Mouse (Mus musculus) bone marrow, adult 2 months (tissue): Measurements from ENCODE around the gene Slc41a2. TPM values are rescaled to one million over a fixed set of nuclear protein-coding genes. Genes with fewer than 3 reads are reported as not detected.

Source experiments
- H3K27ac ChIP-seq: fragments of 200-500 bp; 2 replicates; pipeline ENCODE4 v1.5.1; 2012; ENCODE audit warnings: low read depth, mild to moderate bottlenecking, control low read depth, inconsistent platforms, low read length; ENCODE audit not compliant: control insufficient read depth, poor library complexity, insufficient read depth
- H3K4me1 ChIP-seq: fragments of 200-500 bp; 2 replicates; pipeline ENCODE4 v1.6.1; 2011; ENCODE audit warnings: low read length; ENCODE audit not compliant: control insufficient read depth, insufficient read depth
- H3K4me3 ChIP-seq: fragments of 200-500 bp; replicated peaks from 2 replicates; pipeline ENCODE3; 2011; ENCODE audit warnings: mild to moderate bottlenecking, low read depth, low read length, control low read depth; ENCODE audit not compliant: control insufficient read depth
- CTCF ChIP-seq: fragments of 200-500 bp; IDR thresholded peaks from 2 replicates; pipeline ENCODE4 v1.5.1; 2011; ENCODE audit warnings: low read length, control low read depth; ENCODE audit not compliant: control insufficient read depth, insufficient read depth
- POLR2A ChIP-seq: fragments of 200-500 bp; IDR thresholded peaks from 2 replicates; pipeline ENCODE4 v1.6.1; 2011; ENCODE audit warnings: low read depth, mild to moderate bottlenecking, control low read depth, low read length, borderline replicate concordance; ENCODE audit not compliant: control insufficient read depth
- WGBS: fragments of 180-500 bp; shearing (Covaris S2); methylation state at CpG from one replicate; pipeline ENCODE4 v1.1.7; 2018; 5-methylcytosine and 5-hydroxymethylcytosine counted together
- polyA plus RNA-seq: library from polyadenylated mRNA; stranded (reverse); fragments of >200 nt; gene quantifications from 2 replicates; pipeline ENCODE4 v1.2.4, GENCODE M21; 2011; ENCODE audit warnings: low replicate concordance; ENCODE audit not compliant: missing spikeins, insufficient read depth, insufficient read length

Slc41a2 gene
- polyA plus RNA-seq, 1 experiment = 2.0 TPM

GRCm38 (mm10) chr10:83345693-83346358, 8.1 kb upstream of the Slc41a2 start:
- Histone ChIP-seq H3K4me3 (no peak overlapping the region), H3K27ac (no peak overlapping the region), H3K4me1 (no peaks in the 10 kb centered on the region)
- 69% methylated on average over 7 of the region's 7 CpGs for WGBS
- no peak for TF ChIP-seq POLR2A
- TF ChIP-seq CTCF = no peak

DNA sequence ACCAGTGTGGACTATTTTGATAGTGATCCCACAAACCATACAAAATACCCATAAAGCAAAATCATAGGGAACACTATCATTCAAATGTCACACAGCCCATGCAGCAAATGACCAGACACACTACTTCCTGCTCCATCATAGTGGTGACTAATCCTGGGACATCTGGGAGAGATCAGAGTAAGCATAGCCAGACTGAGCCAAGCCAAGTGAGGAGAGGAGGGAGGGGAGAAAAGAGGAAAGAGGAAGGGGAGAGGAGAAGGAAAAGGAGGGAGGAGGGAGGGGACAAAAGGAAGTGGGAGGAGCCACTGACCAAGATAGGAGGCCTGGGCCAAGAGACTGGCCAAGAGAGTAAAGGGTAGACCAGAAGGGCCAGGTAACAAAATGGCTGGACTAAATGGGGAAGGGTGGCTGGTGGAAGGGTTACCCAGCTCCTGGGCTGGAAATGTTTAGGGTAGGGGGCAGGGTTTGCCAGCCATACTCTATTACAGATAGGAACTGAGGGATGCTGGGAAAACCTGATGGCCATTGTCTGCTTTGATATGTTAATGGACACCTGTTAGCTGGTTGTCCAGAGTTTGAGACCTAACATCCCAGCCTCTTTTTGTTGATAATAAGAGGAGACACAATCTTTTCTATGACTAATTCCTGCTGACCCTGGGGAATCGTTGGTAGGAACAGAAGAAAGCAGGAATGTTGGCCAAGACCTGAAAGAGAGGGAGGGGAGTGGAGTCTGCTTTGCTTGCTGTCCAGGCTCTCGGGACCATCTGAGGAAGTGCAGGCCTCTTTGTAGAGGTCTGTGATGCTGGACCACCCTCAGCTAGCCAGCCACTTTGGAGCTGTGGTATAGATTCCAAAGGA, 6.4 kb upstream of the Slc41a2 start:
- no peak overlapping the region for H3K27ac ChIP-seq
- TF ChIP-seq CTCF (no peak), POLR2A (no peak)
- 70% methylated on average over 2 of the region's 2 CpGs for WGBS

GRCm38 (mm10) chr10:83343171-83343570, 5.5 kb upstream of the Slc41a2 start:
- Histone ChIP-seq H3K27ac (no peak overlapping the region), H3K4me3 (no peak overlapping the region), H3K4me1 (no peaks in the 10 kb centered on the region)
- TF ChIP-seq POLR2A (no peak), CTCF (no peak)
- WGBS = 44% methylated on average over 5 of the region's 5 CpGs

More for the DNA sequence above, 6.4 kb upstream of the Slc41a2 start:
- no peak overlapping the region for H3K4me3 ChIP-seq
- H3K4me1 ChIP-seq = no peaks in the 10 kb centered on the region

DNA sequence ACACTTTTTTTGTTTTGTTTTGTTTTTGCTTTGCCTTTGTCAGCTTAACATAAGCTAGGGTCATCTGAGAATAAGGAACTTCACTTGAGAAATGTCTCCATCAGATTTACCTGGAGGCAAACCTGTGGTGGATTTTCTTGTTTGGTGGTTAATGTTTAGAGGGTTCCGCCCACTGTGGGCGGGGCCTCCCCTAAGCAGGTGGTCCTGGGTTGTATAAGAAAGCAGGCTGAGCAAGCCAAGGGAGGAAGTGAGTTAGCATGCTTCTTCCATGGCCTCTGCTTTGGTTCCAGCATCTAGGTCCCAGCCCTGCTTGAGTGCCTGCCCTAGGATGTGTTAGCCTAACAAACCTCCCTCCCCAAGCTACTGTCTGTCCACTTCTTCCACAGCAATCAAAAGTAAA, 3.5 kb upstream of the Slc41a2 start:
- H3K4me1 ChIP-seq = no peaks in the 10 kb centered on the region
- WGBS = 41% methylated on average over 2 of the region's 2 CpGs
- no peak overlapping the region for H3K4me3 ChIP-seq
- TF ChIP-seq CTCF = no peak
- TF ChIP-seq POLR2A = no peak
- no peak overlapping the region for H3K27ac ChIP-seq

DNA sequence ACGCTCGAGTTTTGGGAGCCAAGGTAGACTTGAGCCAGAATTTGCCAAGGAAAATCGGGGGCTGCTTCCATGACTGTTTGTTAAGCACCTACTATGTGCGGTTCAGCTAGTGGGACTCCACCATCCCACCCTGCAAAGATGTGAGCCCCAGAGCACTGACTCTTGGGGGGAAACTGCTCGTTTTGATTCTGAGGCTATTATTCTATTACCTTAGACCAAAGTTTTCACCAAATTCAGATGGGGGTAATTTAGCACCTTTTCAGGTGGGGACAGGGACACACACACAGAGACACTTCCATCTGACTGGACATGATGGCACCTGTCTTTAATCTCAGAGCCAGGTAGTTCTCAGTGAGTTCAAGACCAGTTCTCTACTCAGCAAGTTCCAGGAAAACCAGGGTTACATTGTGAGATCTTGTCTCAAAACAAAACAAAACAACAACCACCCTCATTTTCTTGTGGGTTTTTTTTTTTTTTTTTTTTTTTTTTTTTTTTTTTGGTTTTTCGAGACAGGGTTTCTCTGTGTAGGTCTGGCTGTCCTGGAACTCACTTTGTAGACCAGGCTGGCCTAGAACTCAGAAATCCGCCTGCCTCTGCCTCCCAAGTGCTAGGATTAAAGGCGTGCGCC, 403 bp upstream of the Slc41a2 start:
- WGBS = 37% methylated on average over 9 of the region's 9 CpGs
- no peaks in the 10 kb centered on the region for H3K4me1 ChIP-seq
- no peak overlapping the region for H3K27ac ChIP-seq
- TF ChIP-seq CTCF = no peak
- TF ChIP-seq POLR2A = no peak
- peak overlapping the region; percentile 61 for H3K4me3 ChIP-seq

GRCm38 (mm10) chr10:83336336-83336735, 1.3 kb downstream of the Slc41a2 start:
- H3K4me3 ChIP-seq = no peak overlapping the region
- no peak overlapping the region for H3K27ac ChIP-seq
- H3K4me1 ChIP-seq = no peaks in the 10 kb centered on the region; the same call in 1 of the 2 replicates
- no peak for TF ChIP-seq POLR2A
- no peak for TF ChIP-seq CTCF
- WGBS = 29% methylated on average over 7 of the region's 7 CpGs

GRCm38 (mm10) chr10:83332581-83332980, 5.1 kb downstream of the Slc41a2 start:
- Histone ChIP-seq H3K4me3 (no peak overlapping the region), H3K4me1 (no peaks in the 10 kb centered on the region; the same call in 1 of the 2 replicates), H3K27ac (peak overlapping the region; percentile 67; the same call in 1 of the 2 replicates)
- TF ChIP-seq POLR2A (no peak), CTCF (no peak)
- 80% methylated on average over 11 of the region's 11 CpGs for WGBS

GRCm38 (mm10) chr10:83331811-83332210, 5.9 kb downstream of the Slc41a2 start:
- H3K4me1 ChIP-seq = no peaks in the 10 kb centered on the region; the same call in 1 of the 2 replicates
- H3K4me3 ChIP-seq = no peak overlapping the region
- H3K27ac ChIP-seq = peak overlapping the region; percentile 61; the same call in 1 of the 2 replicates
- WGBS = 70% methylated on average over 5 of the region's 5 CpGs
- TF ChIP-seq CTCF = no peak
- no peak for TF ChIP-seq POLR2A
